Mouse (Mus musculus) megakaryocyte, adult 5-6 weeks (primary cell): Measurements from ENCODE around the gene Gm8247. TPM values are rescaled to one million over a fixed set of nuclear protein-coding genes. Genes with fewer than 3 reads are reported as not detected.
"Not testable (repeated sequence)": the region's sequence is repeated elsewhere in the genome, so short reads cannot be mapped to it uniquely, and the experiment has no call there.

Source experiments
- ATAC-seq: 2 replicates; pipeline ENCODE4 v1.8.0; 2016; ENCODE audit warnings: mild to moderate bottlenecking, inconsistent platforms; ENCODE audit not compliant: poor library complexity, severe bottlenecking
- total RNA-seq, 2 experiments: library from RNA; stranded (forward) in 1 of 2; stranded (reverse) in 1 of 2; fragments of 153-499, 151-499 nt in 1 of 2; fragments of 221-1000, 200-1000 nt in 1 of 2; gene quantifications; 2 replicates each; pipeline versions ENCODE4 v1.2.3 to v1.2.4; 2015 to 2017

Gm8247 gene
- total RNA-seq (2015) (not detected in 2 replicates), total RNA-seq (2017) (not detected in 2 replicates)

- ATAC-seq = not testable (repeated sequence)
These were observed at the start of gene Gm8247 for GRCm38 (mm10) chr14:44582853-44583252. Gm8247 (plus strand) TSS chr14:44583153.

- not testable (repeated sequence) for ATAC-seq
These were observed 35.0 kb upstream of the Gm8247 start for GRCm38 (mm10) chr14:44547961-44548360.

- ATAC-seq = not testable (repeated sequence)
These were observed 8.8 kb downstream of the Gm8247 start for GRCm38 (mm10) chr14:44591765-44592164.

- not testable (repeated sequence) for ATAC-seq
These were observed 44.8 kb downstream of the Gm8247 start, which contains the start of gene Gm5624 for GRCm38 (mm10) chr14:44627737-44628136. Gm5624 (minus strand) TSS chr14:44627938.

Other genes starting within 250 kb of the Gm8247 start
- gene Gm5930, start 244.6 kb upstream of the Gm8247 start, total RNA-seq (2015) = not detected in 2 replicates
- not detected in 2 replicates for gene Gm5930, start 244.6 kb upstream of the Gm8247 start, total RNA-seq (2017)
- gene Gm8229, start 217.8 kb upstream of the Gm8247 start, total RNA-seq (2015) = not detected in 2 replicates
- gene Gm8229, start 217.8 kb upstream of the Gm8247 start, total RNA-seq (2017) = not detected in 2 replicates
- gene Gm3371, start 172.5 kb upstream of the Gm8247 start, total RNA-seq (2015) = not detected in 2 replicates
- not detected in 2 replicates for gene Gm3371, start 172.5 kb upstream of the Gm8247 start, total RNA-seq (2017)
- not detected in 2 replicates for gene Gm8232, start 149.5 kb upstream of the Gm8247 start, total RNA-seq (2015)
- not detected in 2 replicates for gene Gm8232, start 149.5 kb upstream of the Gm8247 start, total RNA-seq (2017)
- not detected in 2 replicates for gene BC061237, start 90.7 kb upstream of the Gm8247 start, total RNA-seq (2015)
- gene BC061237, start 90.7 kb upstream of the Gm8247 start, total RNA-seq (2017) = not detected in 2 replicates
- gene Gm17093, start 64.9 kb upstream of the Gm8247 start, total RNA-seq (2015) = not detected in 2 replicates
- not detected in 2 replicates for gene Gm17093, start 64.9 kb upstream of the Gm8247 start, total RNA-seq (2017)
- gene Gm5624, start 44.8 kb downstream of the Gm8247 start, total RNA-seq (2015) = not detected in 2 replicates
- gene Gm5624, start 44.8 kb downstream of the Gm8247 start, total RNA-seq (2017) = not detected in 2 replicates
- not detected in 2 replicates for gene Gm8257, start 123.3 kb downstream of the Gm8247 start, total RNA-seq (2015)
- not detected in 2 replicates for gene Gm8257, start 123.3 kb downstream of the Gm8247 start, total RNA-seq (2017)
- gene Gm8267, start 167.2 kb downstream of the Gm8247 start, total RNA-seq (2015) = not detected in 2 replicates
- gene Gm8267, start 167.2 kb downstream of the Gm8247 start, total RNA-seq (2017) = not detected in 2 replicates